In the genomic region with DNA sequence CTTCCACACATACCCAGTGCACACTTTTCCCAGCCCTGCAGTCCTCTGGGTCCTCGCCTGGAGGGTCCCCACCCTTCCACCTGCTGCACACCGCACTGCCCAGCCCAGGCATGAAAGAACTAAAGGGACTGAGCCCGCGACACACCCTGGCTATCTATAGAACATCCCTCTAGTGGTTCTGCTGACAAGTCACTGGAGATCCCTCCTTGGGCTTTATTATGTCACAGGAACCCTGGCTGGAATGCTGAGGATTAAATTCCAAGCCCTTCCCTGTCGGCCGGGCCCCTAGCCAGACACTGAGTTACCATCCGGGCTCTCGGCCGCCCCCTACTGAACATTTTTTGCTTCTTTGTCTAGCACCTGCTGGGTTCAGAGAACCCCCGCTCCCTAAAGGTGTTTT, we compare ENCODE assay signal across 8 mouse cellular contexts.
DNase-seq lines count a peak whose midpoint lies in the region; TF ChIP-seq lines count a peak whose summit lies in the region.

No protein-coding gene starts in this region.

- DNase-seq in adrenal gland, adult 18-20 months (ENCODE audit: low spot score in 2 of 2): peak; percentile 7 to 31
- DNase-seq in adrenal gland, adult 8-10 months: no peak
- peak; percentile 33 for DNase-seq in right cerebral cortex, postnatal 4 days
- no peak for DNase-seq in right cerebral cortex, adult 2 months (ENCODE audit: low spot score in 2 of 2)
- peak; percentile 55 to 75 for DNase-seq in gastrocnemius, postnatal 36 days
- DNase-seq in kidney, postnatal 10 days: peak; percentile 55
- DNase-seq in T-cell, adult 2 months (ENCODE audit: low spot score): no peak

- H3K27me3 ChIP-seq in myocyte (ENCODE audit: control insufficient read depth, insufficient read depth, insufficient read length): no peaks in the 10 kb centered on the region

- H3ac ChIP-seq in myocyte (ENCODE audit: control insufficient read depth, insufficient read length): no peak overlapping the region

- H3K79me2 ChIP-seq in myocyte (ENCODE audit: control insufficient read depth, insufficient read depth): no peaks in the 10 kb centered on the region

- no peak overlapping the region for H3K4me3 ChIP-seq in myocyte

- no peak for TF ChIP-seq POLR2A in myocyte (IDR thresholded peaks at IDR 0.05; ENCODE audit: insufficient read length, low read depth)

- intact Hi-C loops in gastrocnemius, postnatal 36 days (cut with DNase I): loop anchor here (5.0 kb wide), 2 partner anchors 148 to 353 kb away; no protein-coding TSS in a partner anchor

- no peaks in the 10 kb centered on the region for H3K36me3 ChIP-seq in myocyte (ENCODE audit: control insufficient read depth, insufficient read depth)

- no peak overlapping the region for H3K4me2 ChIP-seq in myocyte (ENCODE audit: low read depth)

TF ChIP-seq in myocyte, 11 proteins besides CTCF, POLR2A, EP300 and RAD21:
- TF ChIP-seq CEBPB (IDR thresholded peaks at IDR 0.05; ENCODE audit: insufficient read depth, poor library complexity, severe bottlenecking) (no peak), MYOG (IDR thresholded peaks at IDR 0.05; ENCODE audit: control insufficient read depth in 1 of 3, insufficient read depth in 1 of 3, insufficient read length in 2 of 3, low read depth in 2 of 3) (peak in 2 of 3 experiments; percentile 14 to 75), POLR2AphosphoS2 (IDR thresholded peaks at IDR 0.05; ENCODE audit: insufficient read length, low read depth) (no peak), MYOD1 (IDR thresholded peaks at IDR 0.05; ENCODE audit: control insufficient read depth in 1 of 3, insufficient read length in 2 of 3, low read depth in 2 of 3) (peak in 1 of 3 experiments; percentile 80), USF1 (IDR thresholded peaks at IDR 0.05; ENCODE audit: low read depth) (no peak)

Comparison
In these comparisons a context has a peak if more than half of its experiments do, and no peak if none do; other contexts are left out.
1. DNase-seq: peak in adrenal gland, adult 18-20 months (2 of 2), right cerebral cortex, postnatal 4 days (single experiment), gastrocnemius, postnatal 36 days (2 of 2) and kidney, postnatal 10 days (single experiment); none in adrenal gland, adult 8-10 months (single experiment), right cerebral cortex, adult 2 months (0 of 2) and T-cell, adult 2 months (single experiment).